Mouse (Mus musculus) heart, embryonic 16.5 days (tissue): Measurements from ENCODE around the gene Prickle1. TPM values are rescaled to one million over a fixed set of nuclear protein-coding genes. Genes with fewer than 3 reads are reported as not detected.

ENCODE experiments used
- ATAC-seq: fragments of 200-750 bp; cut with Nextera tagmentation; replicated peaks from 2 replicates; pipeline ENCODE4 v1.8.0; 2017; ENCODE audit warnings: moderate number of reproducible peaks; ENCODE audit not compliant: insufficient read depth, low FRiP score; ENCODE audit errors: extremely low read depth
- H3K27ac ChIP-seq: fragments of 300-500 bp; sonication (generic); 2 replicates; pipeline ENCODE4 v1.5.1; 2014; ENCODE audit warnings: mild to moderate bottlenecking, low read length, control low read depth, moderate library complexity
- H3K27me3 ChIP-seq: fragments of 300-500 bp; sonication (generic); 2 replicates; pipeline ENCODE4 v1.6.1; 2014; ENCODE audit warnings: low read length, mixed read lengths; ENCODE audit not compliant: control insufficient read depth, insufficient read depth
- H3K36me3 ChIP-seq: fragments of 300-500 bp; sonication (generic); 2 replicates; pipeline ENCODE4 v1.6.1; 2014; ENCODE audit not compliant: control insufficient read depth, insufficient read depth
- H3K4me1 ChIP-seq: fragments of 300-500 bp; sonication (generic); 2 replicates; pipeline ENCODE4 v1.6.1; 2014; ENCODE audit warnings: low read length, mixed read lengths; ENCODE audit not compliant: control insufficient read depth, insufficient read depth
- H3K4me2 ChIP-seq: fragments of 300-500 bp; sonication (generic); 2 replicates; pipeline ENCODE4 v1.6.1; 2014; ENCODE audit warnings: low read depth, mild to moderate bottlenecking, control low read depth, low read length
- H3K4me3 ChIP-seq: fragments of 300-500 bp; sonication (generic); 2 replicates; pipeline ENCODE4 v1.5.1; 2014; ENCODE audit warnings: mild to moderate bottlenecking, control low read depth, low read length
- H3K9ac ChIP-seq: fragments of 300-500 bp; sonication (generic); 2 replicates; pipeline ENCODE4 v1.6.1; 2014; ENCODE audit warnings: low read length, control low read depth
- H3K9me3 ChIP-seq: fragments of 300-500 bp; sonication (generic); replicated peaks from 2 replicates; pipeline ENCODE4 v1.6.1; 2016; ENCODE audit warnings: low read length; ENCODE audit not compliant: control insufficient read depth
- WGBS: fragments of 180-500 bp; shearing (Covaris S2); extraction: QIAGEN DNeasy Blood & Tissue Kit; methylation state at CpG from one replicate; pipeline ENCODE4 v1.1.7; 2014; 5-methylcytosine and 5-hydroxymethylcytosine counted together
- polyA plus RNA-seq: library from polyadenylated mRNA; unstranded; fragments of >200 nt; fragmentation: Nextera tagmentation; extraction: Ambion mirVana; gene quantifications from 2 replicates; pipeline ENCODE4 v1.2.1, GENCODE M21; 2015

The Prickle1 gene
- polyA plus RNA-seq, 1 experiment from 2014 or later = 31.0 TPM

DNA sequence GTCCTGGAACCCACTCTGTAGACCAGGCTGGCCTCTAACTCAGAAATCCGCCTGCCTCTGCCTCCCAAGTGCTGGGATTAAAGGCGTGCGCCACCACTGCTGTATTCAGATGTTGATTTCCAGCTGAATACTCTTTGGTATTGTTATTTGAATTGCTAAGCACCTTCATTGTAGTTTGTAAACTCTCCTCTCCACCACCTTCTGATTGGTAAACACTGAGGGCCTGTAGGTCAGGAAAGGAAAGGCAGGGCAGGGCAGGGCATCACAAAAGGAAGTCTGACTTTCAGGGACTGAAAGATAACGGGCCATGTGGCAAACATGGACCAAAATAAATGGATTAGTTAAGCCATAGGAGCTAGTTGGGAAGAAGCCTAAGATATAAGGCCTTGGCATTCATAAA, 106.1 kb downstream of the Prickle1 start:
- Histone ChIP-seq H3K4me3 (no peak overlapping the region), H3K9ac (no peak overlapping the region), H3K27me3 (no peaks in the 10 kb centered on the region), H3K4me1 (no peaks in the 10 kb centered on the region), H3K27ac (no peak overlapping the region), H3K4me2 (no peak overlapping the region), H3K36me3 (peaks cover 4% of the 10 kb centered on the region; the same call in 1 of the 2 replicates), H3K9me3 (no peaks in the 10 kb centered on the region)
- WGBS = 82% methylated on average over 4 of the region's 4 CpGs
- no peak for ATAC-seq

DNA sequence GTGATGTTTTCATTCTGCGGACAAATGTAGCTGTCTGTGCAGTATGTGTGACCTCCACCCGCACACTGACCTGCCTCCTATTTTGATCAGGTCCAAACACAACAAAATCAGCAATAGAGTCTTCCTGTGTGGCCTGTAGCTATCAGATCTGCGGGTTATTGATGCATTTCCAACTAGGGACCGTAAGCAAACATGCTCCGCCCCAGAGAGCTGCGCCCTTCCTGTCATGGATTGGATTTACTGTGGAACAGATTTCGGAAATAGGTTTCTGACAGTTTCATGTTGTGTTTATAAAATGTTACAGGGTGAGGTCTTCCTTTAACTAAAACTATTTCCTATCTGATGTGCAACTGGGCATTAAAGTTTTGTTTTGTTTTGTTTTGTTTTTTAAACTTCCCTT, 109.6 kb downstream of the Prickle1 start:
- Histone ChIP-seq H3K9me3 (no peaks in the 10 kb centered on the region), H3K27me3 (no peaks in the 10 kb centered on the region), H3K4me2 (no peak overlapping the region), H3K4me3 (no peak overlapping the region), H3K4me1 (no peaks in the 10 kb centered on the region), H3K36me3 (peaks cover 4% of the 10 kb centered on the region; the same call in 1 of the 2 replicates), H3K27ac (no peak overlapping the region), H3K9ac (no peak overlapping the region)
- WGBS = 77% methylated on average over 7 of the region's 7 CpGs
- no peak for ATAC-seq

DNA sequence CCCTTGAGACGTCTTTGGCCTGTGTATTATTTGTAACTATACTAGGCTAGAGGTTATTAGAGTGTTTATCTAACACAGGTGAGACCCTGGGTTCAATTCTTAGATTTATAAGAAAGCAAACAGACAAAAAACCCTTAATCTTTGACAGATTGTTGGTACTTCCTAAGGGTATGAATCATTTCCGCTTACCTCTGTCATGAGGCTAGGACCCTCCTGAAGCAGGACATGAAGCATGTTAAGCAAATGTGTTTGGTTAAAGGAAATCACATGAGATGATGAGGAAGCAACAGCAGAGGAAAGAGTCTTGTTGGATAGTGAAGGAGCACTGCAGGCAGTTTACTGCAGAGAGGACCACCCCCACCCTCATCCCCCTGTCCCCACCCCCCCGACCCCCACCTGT, 110.4 kb downstream of the Prickle1 start:
- ATAC-seq = no peak
- WGBS = 70% methylated on average over 3 of the region's 3 CpGs
- peaks cover 4% of the 10 kb centered on the region; the same call in 1 of the 2 replicates for H3K36me3 ChIP-seq
- no peak overlapping the region for H3K27ac ChIP-seq
- no peak overlapping the region for H3K4me2 ChIP-seq
- no peak overlapping the region for H3K4me3 ChIP-seq
- no peak overlapping the region for H3K9ac ChIP-seq
- H3K9me3 ChIP-seq = no peaks in the 10 kb centered on the region
- H3K27me3 ChIP-seq = no peaks in the 10 kb centered on the region
- no peaks in the 10 kb centered on the region for H3K4me1 ChIP-seq

DNA sequence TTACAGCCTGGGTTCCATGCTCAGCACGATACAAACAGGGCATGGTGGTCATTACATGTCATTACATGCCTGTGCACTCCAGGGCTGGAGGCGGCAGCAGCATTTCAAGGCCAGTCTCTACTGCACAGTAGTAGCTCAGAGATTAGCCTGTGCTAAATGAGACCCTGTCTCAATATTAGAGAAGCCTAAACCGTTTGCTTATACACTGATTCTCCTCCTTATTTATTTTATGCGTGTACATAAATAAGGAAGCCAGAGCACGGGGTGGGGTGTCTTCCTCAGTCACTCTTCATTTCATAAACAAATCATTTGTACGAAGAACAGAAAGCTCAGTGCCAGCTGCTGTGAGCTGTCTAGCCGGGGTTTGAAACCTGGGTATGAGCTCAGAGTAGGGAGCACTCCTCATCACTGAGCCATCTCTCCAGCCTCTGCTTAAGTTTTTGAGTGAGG, 111.4 kb downstream of the Prickle1 start:
- H3K9ac ChIP-seq = no peak overlapping the region
- H3K4me3 ChIP-seq = no peak overlapping the region
- no peaks in the 10 kb centered on the region for H3K9me3 ChIP-seq
- no peak overlapping the region for H3K27ac ChIP-seq
- WGBS = 75% methylated on average over 7 of the region's 7 CpGs
- H3K4me2 ChIP-seq = no peak overlapping the region
- H3K27me3 ChIP-seq = no peaks in the 10 kb centered on the region
- peaks cover 4% of the 10 kb centered on the region; the same call in 1 of the 2 replicates for H3K36me3 ChIP-seq
- no peak for ATAC-seq
- no peaks in the 10 kb centered on the region for H3K4me1 ChIP-seq

DNA sequence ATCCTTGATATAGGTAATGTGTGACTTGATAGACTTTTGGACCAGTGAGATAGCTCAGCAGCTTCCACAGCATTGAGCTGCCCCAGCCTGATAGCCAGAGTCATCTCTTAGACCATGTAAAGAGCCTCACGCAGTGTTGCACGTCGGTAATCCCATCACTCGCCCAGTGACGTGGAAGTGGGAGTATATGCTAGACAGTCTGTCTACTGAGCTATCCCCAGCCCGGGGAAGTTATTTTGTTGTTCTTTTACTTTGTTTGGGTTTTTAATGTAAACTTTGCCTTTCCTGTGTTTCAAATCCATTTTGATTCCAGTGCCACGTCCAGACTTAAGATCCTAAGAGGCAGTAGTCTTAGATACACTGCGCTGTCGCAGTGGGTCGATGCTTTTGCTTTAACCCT, 114.6 kb downstream of the Prickle1 start:
- H3K9ac ChIP-seq = no peak overlapping the region
- no peak for ATAC-seq

DNA sequence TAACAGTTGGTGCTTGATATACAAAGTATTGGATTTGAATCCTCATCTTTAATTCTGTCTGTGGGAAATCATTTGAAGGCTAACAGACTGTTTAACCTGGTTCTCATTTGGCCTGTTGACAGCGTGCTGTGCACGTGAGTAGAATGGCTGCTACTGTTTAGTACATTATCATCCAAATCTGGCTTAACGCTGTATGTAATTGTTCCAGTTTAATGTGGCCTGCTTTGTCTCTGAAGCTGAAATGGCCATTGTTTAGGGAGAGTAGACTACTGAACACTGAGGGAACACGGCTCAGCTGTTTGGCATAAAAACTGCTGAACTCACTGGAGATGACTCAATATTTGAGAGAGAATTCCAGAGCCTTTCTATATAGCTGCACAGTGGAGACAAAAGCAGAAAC, 116.2 kb downstream of the Prickle1 start:
- Histone ChIP-seq H3K27ac (no peak overlapping the region), H3K4me1 (peaks cover 4% of the 10 kb centered on the region), H3K9ac (no peak overlapping the region), H3K27me3 (no peaks in the 10 kb centered on the region), H3K4me2 (no peak overlapping the region), H3K36me3 (no peaks in the 10 kb centered on the region), H3K9me3 (no peaks in the 10 kb centered on the region), H3K4me3 (no peak overlapping the region)
- WGBS = 72% methylated on average over 4 of the region's 4 CpGs
- ATAC-seq = no peak

More for the DNA sequence above, 114.6 kb downstream of the Prickle1 start:
- no peaks in the 10 kb centered on the region for H3K27me3 ChIP-seq
- H3K36me3 ChIP-seq = no peaks in the 10 kb centered on the region
- H3K4me1 ChIP-seq = peaks cover 3% of the 10 kb centered on the region; the same call in 1 of the 2 replicates
- H3K4me3 ChIP-seq = no peak overlapping the region
- 88% methylated on average over 10 of the region's 10 CpGs for whole genome bisulfite sequencing
- no peak overlapping the region for H3K4me2 ChIP-seq
- H3K9me3 ChIP-seq = no peaks in the 10 kb centered on the region
- H3K27ac ChIP-seq = no peak overlapping the region

- WGBS = 82% methylated on average over 3 of the region's 3 CpGs
- Histone ChIP-seq H3K4me1 (peaks cover 8% of the 10 kb centered on the region), H3K27me3 (no peaks in the 10 kb centered on the region), H3K9me3 (no peaks in the 10 kb centered on the region), H3K4me3 (no peak overlapping the region), H3K36me3 (no peaks in the 10 kb centered on the region), H3K4me2 (no peak overlapping the region), H3K9ac (no peak overlapping the region), H3K27ac (no peak overlapping the region)
- ATAC-seq = no peak
Measured at GRCm38 (mm10) chr15:93478676-93479075, 117.0 kb downstream of the Prickle1 start.

- Histone ChIP-seq H3K4me1 (peaks cover 8% of the 10 kb centered on the region), H3K27ac (no peak overlapping the region), H3K36me3 (no peaks in the 10 kb centered on the region), H3K9me3 (no peaks in the 10 kb centered on the region), H3K4me2 (no peak overlapping the region), H3K4me3 (no peak overlapping the region), H3K9ac (no peak overlapping the region), H3K27me3 (no peaks in the 10 kb centered on the region)
- no peak for ATAC-seq
- 58% methylated on average over 4 of the region's 4 CpGs for WGBS
Measured at GRCm38 (mm10) chr15:93477729-93478128, 118.0 kb downstream of the Prickle1 start.

DNA sequence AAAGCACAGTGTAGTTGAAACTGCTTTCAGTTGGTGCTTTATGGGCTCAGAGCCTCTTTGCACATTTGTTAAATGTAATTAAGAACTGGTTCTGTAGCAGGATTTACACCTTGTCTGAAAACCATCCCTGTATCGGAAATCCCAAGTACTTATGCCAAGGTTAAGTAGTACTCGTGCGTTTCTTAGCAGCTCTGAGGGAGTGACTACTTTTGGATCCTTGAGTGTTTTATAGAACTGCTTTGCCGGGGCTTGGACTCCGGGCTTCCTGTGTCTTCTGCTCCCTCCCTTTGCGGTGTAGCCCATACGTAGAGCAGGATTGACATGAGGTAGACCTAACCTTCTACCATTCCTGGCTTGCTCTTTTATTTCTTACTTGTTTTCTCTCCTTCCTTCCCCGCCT, 120.0 kb downstream of the Prickle1 start:
- ATAC-seq = no peak
- no peak overlapping the region for H3K9ac ChIP-seq
- WGBS = 79% methylated on average over 8 of the region's 8 CpGs

More for the DNA sequence above, 120.0 kb downstream of the Prickle1 start:
- H3K36me3 ChIP-seq = no peaks in the 10 kb centered on the region
- no peaks in the 10 kb centered on the region for H3K9me3 ChIP-seq
- no peak overlapping the region for H3K4me3 ChIP-seq
- H3K4me1 ChIP-seq = peaks cover 8% of the 10 kb centered on the region
- no peak overlapping the region for H3K4me2 ChIP-seq
- no peak overlapping the region for H3K27ac ChIP-seq
- H3K27me3 ChIP-seq = no peaks in the 10 kb centered on the region
